Mouse (Mus musculus): ENCODE measurements at regions not wholly inside any gene's neighbourhood (a gene's known extent, or its start where the extent isn't known, plus 50 kb on each side); places are given as distances from the start of the nearest gene placed in this dataset.

DNA sequence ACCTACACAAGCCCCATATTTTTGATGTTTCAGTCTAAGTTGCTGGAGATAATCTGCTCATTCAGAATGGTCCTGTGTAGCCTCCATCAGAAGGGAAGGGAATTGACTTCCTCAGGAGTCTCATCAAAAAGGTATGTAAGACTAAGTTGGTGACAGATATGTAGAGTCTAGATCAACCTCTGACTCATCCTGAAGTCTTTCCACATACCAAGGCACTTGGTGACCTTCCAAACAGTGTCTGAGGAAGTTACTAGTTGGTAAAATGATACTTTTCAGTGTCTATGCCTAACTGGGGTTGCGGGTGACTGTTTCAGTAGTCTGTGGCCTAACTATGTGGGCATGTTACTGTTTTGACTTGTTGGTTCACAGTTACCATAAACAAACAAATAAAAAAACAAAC, 133.0 kb upstream of the Plcb4 start:
- CTCF ChIA-PET: no interaction called here

DNA sequence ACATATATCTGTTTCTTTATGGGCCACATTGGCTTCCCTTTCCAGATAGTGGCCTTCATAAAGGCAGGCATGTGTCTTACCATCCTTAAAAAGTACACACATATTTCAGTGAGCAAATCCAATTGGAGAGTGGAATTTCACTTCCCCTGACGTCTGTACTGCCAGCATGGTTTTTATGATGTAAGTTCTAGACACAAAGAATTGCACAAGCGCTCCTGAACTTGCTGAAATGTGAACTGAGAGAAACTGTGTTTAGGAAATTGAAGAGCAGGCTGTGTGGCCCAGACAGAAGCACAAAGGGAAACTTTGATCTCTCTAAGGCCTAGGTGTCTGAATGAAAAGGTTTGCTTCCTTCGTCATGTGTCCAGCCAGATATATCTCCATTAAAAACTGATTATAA, 129.2 kb upstream of the Plcb4 start:
- CTCF ChIA-PET: no interaction called here

DNA sequence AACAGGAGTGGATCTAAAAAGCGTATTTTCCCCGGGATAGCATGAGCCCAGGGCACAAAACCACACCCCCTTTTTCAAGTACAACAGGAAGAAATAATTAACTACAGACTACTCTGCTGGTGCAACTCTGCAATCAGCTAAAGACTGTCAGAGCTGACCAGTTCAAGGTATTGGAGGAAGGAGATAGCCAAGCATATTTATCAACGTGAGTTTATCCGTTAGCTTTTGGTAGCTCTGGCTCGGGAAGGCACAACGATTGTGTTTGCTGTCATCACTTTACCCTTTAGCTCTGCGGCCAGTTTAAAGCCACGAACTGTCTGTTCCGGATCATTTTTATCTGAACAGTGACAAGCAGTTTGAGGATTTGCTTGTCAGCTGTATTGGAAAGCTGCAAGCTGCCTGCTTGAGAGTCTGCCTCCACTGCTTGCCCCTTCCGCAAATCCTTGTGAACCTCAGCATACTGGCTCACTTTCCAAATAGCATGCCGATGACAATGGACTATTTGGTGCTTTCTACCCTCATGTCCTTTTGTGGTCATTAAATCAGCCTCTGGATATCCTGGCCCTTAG, 122.4 kb upstream of the Plcb4 start:
- CTCF ChIA-PET: no interaction called here

DNA sequence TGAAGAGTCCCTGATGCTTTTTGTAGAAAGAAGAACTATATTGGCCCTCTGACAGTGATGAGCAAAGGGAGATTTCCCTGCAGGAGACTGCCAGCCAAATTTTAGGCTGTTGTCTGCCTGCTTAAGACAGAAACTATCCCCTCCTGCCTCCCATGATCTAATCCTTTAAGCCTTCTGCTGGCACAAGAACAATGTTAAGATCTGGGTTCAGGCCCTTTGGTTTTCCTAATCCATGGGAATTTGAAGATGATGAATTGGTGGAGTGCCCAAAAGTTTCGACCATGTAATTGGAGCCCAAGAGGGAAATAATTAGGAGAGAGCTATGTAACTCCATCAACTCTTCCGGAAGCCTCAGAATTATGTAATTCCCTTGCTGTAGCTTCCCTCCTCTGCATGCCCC, 120.8 kb upstream of the Plcb4 start:
- CTCF ChIA-PET: no interaction called here

DNA sequence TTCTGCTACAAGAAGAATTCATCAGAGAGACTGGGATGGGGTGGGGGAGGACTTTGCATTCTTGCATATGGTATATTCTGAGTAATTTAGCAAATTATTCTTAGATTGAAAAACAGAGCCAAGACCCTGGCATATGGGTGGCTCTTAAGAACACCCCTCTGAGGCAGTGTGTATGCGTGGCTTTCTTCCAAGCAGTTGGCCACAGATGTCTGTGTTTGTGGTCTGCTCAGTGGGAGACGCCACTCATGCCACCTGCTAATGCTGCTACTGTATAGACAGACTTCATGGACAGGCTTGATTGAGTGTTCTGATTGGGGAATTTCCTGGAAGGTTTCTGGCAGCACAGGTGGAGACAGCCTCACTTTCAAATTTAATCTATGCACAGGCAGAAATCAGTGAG, 117.8 kb upstream of the Plcb4 start:
- CTCF ChIA-PET: no interaction called here

DNA sequence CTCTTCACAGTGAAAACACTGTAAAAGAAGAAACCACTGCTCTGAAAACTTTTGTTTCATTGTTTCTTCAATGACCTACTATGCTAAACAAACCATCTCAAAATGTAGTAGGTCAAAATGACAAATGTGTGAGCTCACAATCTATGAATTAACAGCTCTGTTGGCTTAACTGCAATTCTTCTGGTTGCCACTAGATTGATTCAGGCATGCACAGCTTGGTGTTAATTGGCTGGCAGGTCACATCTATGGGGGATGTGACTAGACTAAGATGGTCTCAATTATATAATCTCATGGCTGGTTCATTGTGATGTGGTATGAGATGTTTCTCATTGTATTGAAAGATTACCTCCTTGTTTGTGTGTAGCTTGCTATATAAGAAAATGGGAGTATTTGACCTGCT, 116.9 kb upstream of the Plcb4 start:
- CTCF ChIA-PET: no interaction called here

DNA sequence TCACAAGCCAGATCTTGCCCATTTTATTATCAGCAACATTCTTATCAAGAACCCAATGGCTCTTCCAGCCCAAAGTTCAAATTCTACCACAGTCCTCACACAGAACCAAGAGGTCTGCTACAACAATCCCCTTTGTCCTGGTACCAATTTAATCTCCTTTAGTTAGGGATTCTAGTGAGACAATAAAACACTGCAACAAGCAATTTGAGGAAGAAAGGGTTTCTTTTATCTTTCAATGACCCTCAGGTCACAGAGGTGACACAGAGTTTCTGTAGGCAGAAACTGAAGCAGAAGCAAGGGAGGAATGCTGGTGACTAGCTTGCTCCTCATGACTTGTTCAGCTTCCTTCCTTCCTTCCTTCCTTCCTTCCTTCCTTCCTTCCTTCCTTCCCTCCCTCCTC, 113.9 kb upstream of the Plcb4 start:
- CTCF ChIA-PET: no interaction called here

DNA sequence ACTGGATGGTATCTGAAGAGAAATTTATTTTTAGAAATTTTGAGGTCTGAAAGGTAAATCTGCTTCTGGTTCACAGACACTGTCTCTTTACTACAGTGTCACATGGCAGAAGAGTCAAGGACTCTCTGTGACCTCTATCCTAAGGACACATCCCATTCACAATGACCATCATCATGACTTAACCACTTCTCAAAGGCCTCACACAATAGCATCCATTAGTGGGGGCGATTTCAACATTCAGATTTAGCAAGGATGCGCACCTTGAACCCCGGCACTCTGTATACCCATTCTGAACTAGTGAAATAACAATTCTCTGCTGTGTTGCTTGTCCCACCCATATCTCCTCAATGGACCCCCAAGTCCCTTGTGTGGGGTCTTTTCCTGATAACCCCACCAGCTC, 110.8 kb upstream of the Plcb4 start:
- CTCF ChIA-PET: no interaction called here

DNA sequence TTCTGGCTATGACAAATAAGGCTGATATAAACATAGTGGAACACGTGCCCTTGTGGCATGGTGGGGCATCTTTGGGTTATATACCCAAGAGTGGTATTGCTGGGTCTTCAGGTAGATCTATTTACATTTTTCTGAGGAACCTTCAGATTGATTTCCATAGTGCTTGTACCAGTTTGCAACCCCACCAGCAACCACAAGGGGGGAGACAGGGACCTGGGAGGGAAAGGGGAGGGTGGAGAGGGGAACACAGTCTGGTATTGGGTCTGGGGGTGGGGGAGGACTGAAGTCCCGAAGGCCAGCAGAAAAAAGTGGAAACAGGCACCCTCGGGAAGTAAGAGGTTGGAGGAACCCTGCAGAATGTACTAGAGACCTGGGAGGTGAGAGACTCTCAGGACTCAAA, 105.8 kb upstream of the Plcb4 start:
- CTCF ChIA-PET: no interaction called here

DNA sequence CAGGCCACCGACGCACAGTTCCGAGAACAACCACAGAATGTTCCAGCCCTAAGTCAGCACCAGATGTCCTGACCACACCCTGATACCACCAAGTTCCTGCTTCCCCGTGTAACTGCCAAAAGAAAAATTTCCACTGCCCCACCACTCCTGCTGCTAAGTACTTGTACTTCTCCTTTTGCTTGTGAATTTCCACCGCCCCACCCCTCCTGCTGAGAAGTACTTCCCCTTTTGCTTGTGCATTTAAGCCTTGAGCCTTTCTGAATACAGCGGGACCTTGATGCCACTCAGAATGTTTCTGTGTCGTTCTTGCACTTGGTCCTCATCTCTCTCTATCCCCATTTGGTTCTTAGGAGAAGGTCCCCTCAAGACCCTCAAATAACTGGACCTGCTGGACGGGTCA, 100.8 kb upstream of the Plcb4 start:
- CTCF ChIA-PET: interaction anchor here (0.6 kb wide), 1 partner anchor 100 kb away, joined by 3 read pairs; no protein-coding TSS in a partner anchor

DNA sequence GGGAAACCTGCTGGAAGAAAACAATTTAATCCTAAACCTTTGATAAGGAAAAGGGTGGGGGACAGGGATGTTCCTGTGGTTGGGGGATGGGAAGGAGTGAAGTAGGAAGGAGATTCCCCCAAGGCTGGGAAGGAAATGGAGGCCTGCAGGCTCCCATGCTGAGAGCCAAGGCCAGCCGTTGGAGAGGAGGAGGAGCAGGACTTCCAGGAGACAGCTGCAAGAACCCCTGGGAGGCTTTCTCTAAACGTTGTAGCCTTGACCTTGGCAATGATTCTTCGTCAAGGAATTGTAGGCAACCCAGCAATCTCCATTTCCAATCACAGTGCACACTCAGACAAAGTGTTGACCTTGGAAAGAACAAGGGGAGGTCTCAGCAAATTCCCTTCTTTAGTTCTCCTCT, 99.5 kb upstream of the Plcb4 start:
- CTCF ChIA-PET: no interaction called here

DNA sequence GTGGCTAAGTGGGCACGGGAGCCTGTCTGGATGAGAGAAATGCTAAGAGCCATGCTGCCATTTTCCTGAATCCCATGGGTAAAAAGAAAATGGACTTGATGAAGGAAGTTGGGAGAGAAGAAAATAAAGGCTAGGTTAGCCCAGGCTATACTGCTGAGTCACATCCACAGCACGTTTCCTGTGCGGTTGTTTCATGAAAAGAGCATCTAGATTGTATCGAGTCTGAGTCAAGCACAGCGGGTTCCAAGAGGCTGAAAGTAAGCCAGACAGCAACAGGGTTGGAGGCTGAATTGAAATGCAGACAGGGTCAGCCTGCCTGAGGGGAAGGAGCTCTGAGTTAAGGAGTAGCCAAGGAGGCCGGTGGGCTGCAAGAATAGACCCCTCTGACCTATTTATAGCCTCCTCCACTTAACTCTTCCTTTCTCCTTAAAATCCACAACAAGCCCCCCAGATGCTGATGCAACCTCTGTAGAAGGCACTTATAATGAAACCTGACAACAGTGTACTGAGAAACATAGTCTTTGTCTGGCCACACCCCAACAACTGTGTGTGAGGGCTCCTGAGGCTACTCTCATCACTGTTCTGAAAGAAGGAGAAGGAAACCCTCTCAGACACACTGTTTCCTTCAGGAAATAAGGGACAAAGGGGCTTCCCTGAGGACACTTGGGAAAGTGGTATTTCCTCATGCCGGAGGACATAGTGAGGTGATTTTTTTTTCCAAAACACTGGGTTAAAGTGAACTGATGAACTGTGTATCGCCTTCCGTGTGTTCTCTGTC, 98.7 kb upstream of the Plcb4 start:
- CTCF ChIA-PET: no interaction called here

DNA sequence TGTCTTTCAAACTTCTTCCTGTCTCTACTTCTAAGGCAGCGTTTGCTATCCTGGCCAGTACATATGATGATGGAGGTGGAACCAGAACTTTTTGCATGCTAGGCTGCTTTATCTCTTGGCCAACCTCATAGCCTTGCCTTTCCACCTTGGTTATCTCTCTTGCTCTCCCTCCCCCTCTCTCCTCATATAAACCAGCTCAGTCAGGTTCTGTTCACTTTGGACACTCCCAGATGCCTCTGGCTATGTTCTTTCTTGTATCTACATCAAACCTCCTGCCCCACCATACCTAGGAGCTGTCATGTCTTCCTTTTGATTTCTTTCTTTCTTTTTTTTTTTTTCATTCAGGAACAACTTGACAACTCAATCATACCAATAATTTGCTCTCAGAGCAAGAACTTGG, 98.0 kb upstream of the Plcb4 start:
- CTCF ChIA-PET: no interaction called here

DNA sequence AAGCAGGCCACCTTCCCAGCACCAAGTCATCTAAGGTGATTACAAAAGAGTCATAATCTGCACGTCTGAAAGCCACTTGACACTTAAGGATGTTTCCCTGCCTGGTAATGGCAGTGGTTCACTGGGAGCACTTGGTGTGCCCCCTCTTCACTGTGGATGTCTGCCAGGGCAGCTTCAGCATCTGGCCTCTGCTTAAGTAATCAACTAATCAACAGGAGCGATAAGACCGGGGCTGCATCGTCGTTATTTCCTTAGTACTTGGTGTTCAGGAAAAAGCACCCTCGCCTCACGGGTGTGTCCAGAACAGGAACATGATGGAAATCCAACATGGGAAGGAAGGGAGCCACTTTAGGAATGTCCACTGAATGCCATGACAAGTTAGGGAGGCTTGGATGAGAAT, 97.1 kb upstream of the Plcb4 start:
- CTCF ChIA-PET: no interaction called here

DNA sequence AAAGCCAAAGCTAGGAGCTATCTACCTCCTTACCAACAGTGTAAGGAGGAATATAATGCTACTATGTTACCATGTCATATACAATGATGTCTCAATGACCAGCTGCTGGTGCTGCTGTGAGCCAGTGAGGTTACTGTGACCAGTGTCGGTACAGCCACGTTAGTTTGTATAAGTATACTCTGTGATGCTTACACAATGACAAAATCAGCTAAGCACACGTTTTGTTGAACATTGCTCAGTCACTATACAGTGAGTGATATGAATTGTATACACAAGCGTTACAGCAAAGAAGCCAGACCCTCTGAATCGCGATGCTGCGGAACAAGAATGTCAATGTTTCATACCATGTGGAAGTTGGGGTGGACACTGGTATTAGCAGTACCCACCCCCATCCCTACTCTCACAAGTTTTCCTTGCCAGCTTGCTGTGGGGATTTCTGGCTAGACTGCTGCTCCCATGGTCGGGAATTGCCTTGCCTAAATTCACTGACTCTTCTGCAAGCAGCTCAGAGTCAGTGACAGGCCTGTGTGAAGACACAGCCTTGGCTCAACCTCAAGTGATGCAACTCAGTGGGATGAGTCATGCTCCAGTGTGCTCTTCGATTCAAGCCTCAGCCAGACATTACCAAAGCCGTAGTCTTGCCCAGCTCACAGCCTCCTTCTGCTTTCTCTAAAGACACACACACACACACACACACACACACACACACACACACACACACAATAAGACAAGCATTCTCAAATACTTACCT, 96.5 kb upstream of the Plcb4 start:
- CTCF ChIA-PET: no interaction called here

DNA sequence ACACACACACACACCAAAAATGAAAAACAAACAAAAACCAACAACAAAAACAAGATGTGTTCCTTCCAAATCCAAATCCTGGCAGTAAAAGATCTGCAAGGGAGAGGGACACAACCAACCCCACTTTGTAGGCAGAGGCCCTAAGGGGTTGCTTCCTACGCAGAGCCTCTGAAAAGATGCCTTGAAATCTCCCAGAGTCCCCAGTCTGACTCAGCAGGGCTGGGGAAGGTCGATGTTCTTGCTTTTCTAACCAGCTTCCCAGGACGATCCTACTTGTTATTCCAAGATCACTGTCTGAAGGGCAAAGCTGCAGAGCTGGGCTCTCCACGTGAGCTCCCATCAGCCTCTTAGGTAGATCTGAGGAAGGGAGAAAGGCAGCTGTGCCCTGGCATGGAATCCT, 94.6 kb upstream of the Plcb4 start:
- CTCF ChIA-PET: no interaction called here

DNA sequence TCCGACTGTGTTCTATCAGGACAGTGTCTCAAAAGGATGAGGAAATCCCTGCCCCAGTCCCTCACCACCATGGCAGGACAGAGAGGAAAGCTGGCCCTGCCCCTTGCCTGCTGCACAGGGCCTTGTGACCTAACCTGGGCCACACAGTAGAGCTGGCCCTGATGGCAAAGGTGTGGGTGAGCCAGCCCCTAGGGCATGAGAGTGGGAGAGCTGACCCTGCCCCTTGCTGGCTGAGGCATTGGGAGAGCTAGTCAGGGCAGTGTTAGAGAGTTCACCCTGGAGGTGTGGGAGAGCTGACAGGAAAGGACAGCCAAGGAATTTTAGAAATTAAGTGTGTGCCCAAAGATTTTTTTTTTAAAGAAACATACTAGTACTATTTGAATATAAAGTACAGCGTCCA, 90.5 kb upstream of the Plcb4 start:
- CTCF ChIA-PET: no interaction called here

DNA sequence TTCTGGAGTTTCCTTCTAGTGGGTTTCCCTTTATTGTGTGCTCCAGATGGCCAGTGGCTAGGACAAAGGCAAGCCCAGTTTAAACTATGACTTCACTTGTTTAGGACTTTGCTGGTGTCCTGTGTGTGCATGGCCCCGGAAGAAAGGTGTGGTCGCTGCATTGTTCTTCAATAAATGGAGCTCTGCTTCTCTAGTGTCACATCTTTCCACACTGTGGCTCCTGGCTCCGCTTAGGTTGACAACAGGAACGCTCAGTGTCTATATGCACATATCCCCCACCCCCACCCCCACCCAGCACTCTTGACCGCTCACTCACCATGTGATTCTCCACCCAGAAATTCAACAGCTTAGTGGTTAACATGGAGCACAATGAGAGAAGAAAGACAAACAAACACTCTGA, 87.2 kb upstream of the Plcb4 start:
- CTCF ChIA-PET: no interaction called here

DNA sequence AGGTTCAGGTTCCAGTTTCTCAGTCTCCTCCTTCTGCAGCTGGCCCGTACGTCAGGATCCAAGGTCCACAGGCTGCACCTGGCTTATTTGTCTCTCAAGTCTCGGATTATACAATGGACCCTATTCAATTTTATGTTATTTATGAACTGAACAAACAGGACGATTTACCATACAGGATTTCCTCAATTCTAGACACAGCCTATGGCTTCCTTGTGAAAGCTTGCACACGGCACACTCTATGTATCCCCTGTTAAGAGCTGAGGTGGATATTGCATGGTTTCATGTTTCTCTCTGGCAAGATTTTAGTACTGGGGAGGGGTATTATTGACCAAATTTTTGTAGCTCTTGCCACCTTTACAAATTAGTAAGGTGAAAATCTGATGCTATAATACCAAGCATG, 81.6 kb upstream of the Plcb4 start:
- CTCF ChIA-PET: no interaction called here

DNA sequence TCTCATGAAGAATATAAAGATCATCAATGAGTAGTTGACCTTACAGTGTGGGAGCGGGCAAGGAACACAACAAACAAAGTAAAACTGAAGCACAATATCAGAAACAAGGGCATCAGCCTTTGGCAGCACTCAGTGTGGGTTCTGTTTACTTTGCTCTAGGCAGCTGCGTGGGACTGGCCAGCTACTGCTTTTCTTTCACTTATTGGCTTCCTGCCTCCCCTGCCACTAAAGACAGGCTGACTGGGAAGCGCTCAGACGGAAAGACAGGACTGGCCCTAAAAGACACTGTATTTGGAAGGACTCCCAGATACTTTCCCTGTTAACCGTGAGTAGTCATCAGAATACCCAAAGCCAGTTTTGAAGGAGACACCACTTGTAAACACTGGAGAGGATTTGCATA, 80.7 kb upstream of the Plcb4 start:
- CTCF ChIA-PET: no interaction called here

DNA sequence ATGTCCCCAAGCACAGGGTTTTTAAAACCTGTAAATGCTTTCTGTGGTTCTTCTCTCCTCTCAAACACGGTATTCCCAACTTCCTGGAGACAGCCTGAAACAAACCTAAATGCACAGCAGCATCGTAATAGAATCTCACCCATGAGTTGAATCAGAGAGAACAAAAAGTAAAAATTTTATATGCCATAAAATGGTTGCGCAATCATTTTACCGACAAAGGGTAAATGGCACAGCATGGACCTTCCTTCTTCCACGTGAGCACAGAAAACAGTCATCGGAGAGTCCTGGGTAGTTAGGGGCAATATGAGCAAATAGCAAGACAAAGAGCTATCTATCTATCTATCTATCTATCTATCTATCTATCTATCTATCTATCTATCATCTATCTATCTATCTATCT, 79.3 kb upstream of the Plcb4 start:
- CTCF ChIA-PET: no interaction called here

DNA sequence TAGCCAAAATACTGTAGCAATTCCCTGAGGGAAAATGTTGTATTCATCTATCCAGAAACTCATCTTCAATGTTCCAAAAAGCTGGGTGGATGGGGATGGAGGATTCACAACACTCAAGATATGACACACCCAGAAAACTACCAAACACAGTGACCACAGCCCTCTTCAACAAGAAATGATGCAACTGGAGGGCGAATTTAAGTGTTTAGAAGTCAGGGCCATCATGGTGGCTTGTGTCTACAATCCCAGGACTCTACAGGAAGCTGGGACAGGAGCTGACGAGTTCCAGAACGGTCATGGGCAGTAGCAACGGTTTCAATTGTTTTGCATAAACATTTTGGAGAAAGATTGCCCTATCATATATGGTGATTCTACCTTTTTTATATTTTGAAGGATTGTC, 78.8 kb upstream of the Plcb4 start:
- CTCF ChIA-PET: no interaction called here

DNA sequence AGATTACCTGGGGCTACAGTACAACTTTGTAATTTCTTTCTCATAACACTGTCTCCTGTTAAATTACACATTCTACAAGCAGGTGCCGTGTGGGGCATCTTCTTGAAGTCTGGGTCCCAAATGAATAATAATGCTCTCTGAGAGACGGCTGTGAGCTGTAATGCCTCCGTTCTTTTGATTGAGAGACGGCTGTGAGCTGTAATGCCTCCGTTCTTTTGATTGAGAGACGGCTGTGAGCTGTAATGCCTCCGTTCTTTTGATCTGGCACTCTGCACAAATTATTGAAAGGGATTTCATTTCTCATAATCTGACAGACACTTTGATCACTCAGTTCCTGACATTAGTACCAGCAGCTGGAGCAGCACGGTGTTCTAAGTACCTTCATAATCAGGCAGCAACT, 76.5 kb upstream of the Plcb4 start:
- CTCF ChIA-PET: no interaction called here

DNA sequence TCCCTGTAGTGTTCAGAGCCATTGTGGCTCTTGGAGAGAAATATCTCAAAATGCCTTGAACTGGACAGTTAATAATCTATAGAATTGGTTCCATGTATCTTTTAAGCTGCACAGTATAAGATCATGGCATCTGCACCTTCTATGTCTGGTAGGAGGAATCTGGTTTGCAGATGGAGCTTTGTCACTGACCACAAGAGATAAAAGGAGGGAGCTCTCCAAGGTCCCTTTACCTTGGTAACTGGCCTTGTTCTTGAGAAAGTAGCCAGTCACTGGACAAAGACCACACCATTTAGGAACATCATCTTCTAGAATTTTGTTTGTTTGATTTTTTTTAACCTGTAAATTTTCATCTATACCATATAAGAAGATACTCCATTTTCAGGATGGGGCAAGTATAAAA, 52.5 kb upstream of the Plcb4 start:
- CTCF ChIA-PET: no interaction called here
